Mouse (Mus musculus) hindbrain, embryonic 16.5 days (tissue): Measurements from ENCODE around the gene Zswim5. TPM values are rescaled to one million over a fixed set of nuclear protein-coding genes. Genes with fewer than 3 reads are reported as not detected.

ENCODE experiments used
- ATAC-seq: fragments of 200-750 bp; cut with Nextera tagmentation; 2 replicates; pipeline ENCODE4 v1.8.0; 2017; ENCODE audit warnings: moderate TSS enrichment, moderate library complexity
- H3K27ac ChIP-seq: fragments of 300-500 bp; sonication (generic); 2 replicates; pipeline ENCODE4 v1.5.1; 2014; ENCODE audit warnings: low read depth, mild to moderate bottlenecking, control low read depth, low read length, moderate library complexity
- H3K27me3 ChIP-seq: fragments of 300-500 bp; sonication (generic); replicated peaks from 2 replicates; pipeline ENCODE4 v1.6.1; 2014; ENCODE audit warnings: low read length; ENCODE audit not compliant: control insufficient read depth, insufficient read depth
- H3K36me3 ChIP-seq: fragments of 300-500 bp; sonication (generic); 2 replicates; pipeline ENCODE4 v1.6.1; 2014; ENCODE audit warnings: mild to moderate bottlenecking, low read length, moderate library complexity, mixed read lengths; ENCODE audit not compliant: control insufficient read depth, insufficient read depth
- H3K4me1 ChIP-seq: fragments of 300-500 bp; sonication (generic); 2 replicates; pipeline ENCODE4 v1.6.1; 2014; ENCODE audit warnings: low read depth, low read length; ENCODE audit not compliant: control insufficient read depth, insufficient read depth
- H3K4me2 ChIP-seq: fragments of 300-500 bp; sonication (generic); 2 replicates; pipeline ENCODE4 v1.6.1; 2014; ENCODE audit warnings: mild to moderate bottlenecking, low read length, control low read depth, moderate library complexity
- H3K4me3 ChIP-seq: fragments of 300-500 bp; sonication (generic); 2 replicates; pipeline ENCODE4 v1.5.1; 2014; ENCODE audit warnings: mild to moderate bottlenecking, low read length, control low read depth, moderate library complexity
- H3K9ac ChIP-seq: fragments of 300-500 bp; sonication (generic); 2 replicates; pipeline ENCODE4 v1.6.1; 2014; ENCODE audit warnings: low read depth, mild to moderate bottlenecking, control low read depth, low read length, moderate library complexity
- H3K9me3 ChIP-seq: fragments of 300-500 bp; sonication (generic); 2 replicates; pipeline ENCODE4 v1.6.1; 2014; ENCODE audit warnings: mild to moderate bottlenecking, low read length, moderate library complexity; ENCODE audit not compliant: control insufficient read depth
- WGBS: fragments of 180-500 bp; shearing (Covaris S2); extraction: QIAGEN DNeasy Blood & Tissue Kit; methylation state at CpG from one replicate; pipeline ENCODE4 v1.1.7; 2014; 5-methylcytosine and 5-hydroxymethylcytosine counted together
- polyA plus RNA-seq: library from polyadenylated mRNA; unstranded; fragments of >200 nt; fragmentation: Nextera tagmentation; extraction: Ambion mirVana; gene quantifications from 2 replicates; pipeline ENCODE4 v1.2.1, GENCODE M21; 2015

Gene Zswim5
- polyA plus RNA-seq, 1 experiment from 2014 or later, result 4.1 TPM

DNA sequence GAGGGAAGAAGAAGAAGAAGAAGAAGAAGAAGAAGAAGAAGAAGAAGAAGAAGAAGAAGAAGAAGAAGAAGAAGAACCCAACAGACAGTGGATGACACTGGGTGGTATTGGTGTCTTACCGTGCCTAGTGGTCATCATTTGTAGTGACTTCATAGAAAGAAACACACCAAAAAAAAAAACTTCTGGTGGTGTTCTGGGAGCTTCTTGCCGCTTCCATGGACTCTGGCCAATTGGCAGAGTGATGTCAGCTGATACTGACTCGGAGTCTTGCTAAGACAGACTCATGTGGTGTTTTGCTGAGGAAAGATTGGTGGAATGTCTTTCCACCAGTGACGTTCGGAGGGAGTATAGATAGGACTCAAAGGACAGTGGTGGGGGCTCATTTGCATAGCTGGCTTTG is 133.1 kb downstream of the Zswim5 start:
- H3K4me1 ChIP-seq, result no peaks in the 10 kb centered on the region
- ATAC-seq, result no peak
- H3K27me3 ChIP-seq, result no peaks in the 10 kb centered on the region
- H3K9ac ChIP-seq, result no peak overlapping the region
- 86% methylated on average over 5 of the region's 5 CpGs for WGBS
- no peak overlapping the region for H3K27ac ChIP-seq
- H3K36me3 ChIP-seq, result no peaks in the 10 kb centered on the region
- no peak overlapping the region for H3K4me2 ChIP-seq
- H3K9me3 ChIP-seq, result no peaks in the 10 kb centered on the region
- no peak overlapping the region for H3K4me3 ChIP-seq

DNA sequence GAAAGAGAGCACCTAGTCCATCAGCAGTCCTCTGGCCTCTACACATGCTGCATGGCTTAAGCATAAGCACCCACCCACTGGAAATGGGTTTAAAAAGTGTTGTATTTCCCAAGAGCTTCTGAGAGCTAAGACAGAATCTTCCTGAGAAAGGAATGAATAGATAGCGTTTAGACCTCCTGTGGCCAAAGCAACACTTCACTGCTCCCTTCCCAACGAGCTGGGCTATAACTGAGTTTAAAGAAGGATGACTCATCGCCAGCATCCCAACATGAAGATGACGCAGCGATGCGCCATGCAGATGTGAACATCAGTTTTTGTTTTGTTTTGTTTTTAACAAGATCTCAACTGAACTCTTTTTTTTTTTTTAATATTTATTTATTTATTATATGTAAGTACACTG is 136.4 kb downstream of the Zswim5 start:
- WGBS, result 82% methylated on average over 6 of the region's 6 CpGs

DNA sequence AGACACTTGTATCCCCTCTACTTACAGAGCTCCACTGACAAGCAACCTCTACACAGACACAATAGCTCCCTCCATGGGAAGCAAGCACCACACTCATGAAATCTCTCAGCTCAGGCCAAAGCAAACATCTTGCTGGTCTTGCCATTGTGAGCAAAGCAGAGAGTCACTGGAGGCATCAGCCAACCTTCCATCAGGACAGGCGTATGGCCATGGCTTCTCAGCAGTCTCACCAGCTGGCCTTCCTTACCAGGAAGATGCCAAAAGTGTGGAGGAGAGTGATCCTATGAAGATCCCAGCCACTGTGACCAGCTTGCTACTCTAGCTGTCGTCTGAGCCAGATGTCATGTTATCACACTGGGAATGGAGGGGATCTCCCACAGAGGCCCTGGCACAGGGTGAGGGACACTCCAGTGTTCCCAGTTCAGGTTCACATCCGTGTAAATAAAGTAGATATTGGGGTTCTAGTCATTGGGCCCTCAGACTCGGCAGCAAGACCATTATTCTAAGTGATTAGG is 137.8 kb downstream of the Zswim5 start:
- H3K9ac ChIP-seq, result no peak overlapping the region
- H3K27ac ChIP-seq, result no peak overlapping the region
- H3K27me3 ChIP-seq, result no peaks in the 10 kb centered on the region
- no peaks in the 10 kb centered on the region for H3K9me3 ChIP-seq
- 74% methylated on average over 4 of the region's 4 CpGs for WGBS
- H3K4me2 ChIP-seq, result no peak overlapping the region
- no peaks in the 10 kb centered on the region for H3K36me3 ChIP-seq
- H3K4me1 ChIP-seq, result peaks cover under 1% of the 10 kb centered on the region
- H3K4me3 ChIP-seq, result no peak overlapping the region
- ATAC-seq, result no peak

More for the DNA sequence above, 136.4 kb downstream of the Zswim5 start:
- Histone ChIP-seq H3K9me3 (no peaks in the 10 kb centered on the region), H3K27me3 (no peaks in the 10 kb centered on the region), H3K36me3 (no peaks in the 10 kb centered on the region), H3K4me3 (no peak overlapping the region), H3K4me1 (no peaks in the 10 kb centered on the region), H3K4me2 (no peak overlapping the region), H3K27ac (no peak overlapping the region), H3K9ac (no peak overlapping the region)
- ATAC-seq, result no peak

DNA sequence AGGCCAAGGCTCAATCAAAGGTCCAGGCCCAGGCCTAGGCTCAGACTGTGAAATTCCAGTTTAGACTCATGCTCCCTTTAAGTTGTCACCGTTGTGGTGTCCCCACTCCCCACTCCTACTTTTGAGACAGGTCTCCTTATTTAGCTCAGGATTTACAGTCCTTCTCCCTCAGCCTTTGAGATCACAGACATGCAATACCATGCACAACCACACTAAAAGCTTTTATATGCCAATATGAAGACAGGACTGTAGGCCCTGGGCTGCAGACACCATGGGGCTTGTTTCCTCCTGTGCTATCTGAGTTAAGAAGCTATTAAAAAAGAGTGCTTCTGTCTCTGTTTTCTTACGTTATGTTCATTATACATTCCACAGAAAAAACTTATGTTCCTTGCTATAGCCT is 140.6 kb downstream of the Zswim5 start:
- WGBS, result 91% methylated on average over 2 of the region's 2 CpGs
- Histone ChIP-seq H3K4me2 (no peak overlapping the region), H3K4me3 (no peak overlapping the region), H3K9me3 (no peaks in the 10 kb centered on the region), H3K27ac (no peak overlapping the region), H3K27me3 (no peaks in the 10 kb centered on the region), H3K4me1 (peaks cover 6% of the 10 kb centered on the region), H3K9ac (no peak overlapping the region), H3K36me3 (peaks cover 5% of the 10 kb centered on the region)
- ATAC-seq, result no peak

DNA sequence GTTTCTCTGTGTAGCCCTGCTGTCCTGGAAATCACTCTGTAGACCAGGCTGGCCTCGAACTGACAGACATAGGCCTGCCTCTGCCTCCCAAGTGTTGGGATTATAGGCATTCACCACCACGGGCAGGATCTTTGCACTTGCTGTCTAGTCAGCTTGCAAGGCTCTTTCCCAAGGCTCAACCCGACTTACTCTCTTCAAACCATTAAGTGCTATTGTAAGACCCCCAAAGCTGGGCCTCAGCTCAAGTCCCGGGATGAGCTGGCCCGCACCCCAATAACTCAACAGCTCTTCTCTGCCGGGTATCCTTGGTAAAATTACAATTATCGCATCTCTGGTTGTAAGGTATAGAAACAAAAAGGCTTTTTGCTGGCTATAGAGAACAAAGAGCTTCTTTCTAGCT is 141.2 kb downstream of the Zswim5 start:
- Histone ChIP-seq H3K9me3 (no peaks in the 10 kb centered on the region), H3K4me2 (no peak overlapping the region), H3K4me1 (peaks cover 6% of the 10 kb centered on the region), H3K36me3 (peaks cover 5% of the 10 kb centered on the region), H3K27ac (no peak overlapping the region), H3K9ac (no peak overlapping the region), H3K27me3 (no peaks in the 10 kb centered on the region), H3K4me3 (no peak overlapping the region)
- 87% methylated on average over 7 of the region's 7 CpGs for WGBS
- ATAC-seq, result no peak

DNA sequence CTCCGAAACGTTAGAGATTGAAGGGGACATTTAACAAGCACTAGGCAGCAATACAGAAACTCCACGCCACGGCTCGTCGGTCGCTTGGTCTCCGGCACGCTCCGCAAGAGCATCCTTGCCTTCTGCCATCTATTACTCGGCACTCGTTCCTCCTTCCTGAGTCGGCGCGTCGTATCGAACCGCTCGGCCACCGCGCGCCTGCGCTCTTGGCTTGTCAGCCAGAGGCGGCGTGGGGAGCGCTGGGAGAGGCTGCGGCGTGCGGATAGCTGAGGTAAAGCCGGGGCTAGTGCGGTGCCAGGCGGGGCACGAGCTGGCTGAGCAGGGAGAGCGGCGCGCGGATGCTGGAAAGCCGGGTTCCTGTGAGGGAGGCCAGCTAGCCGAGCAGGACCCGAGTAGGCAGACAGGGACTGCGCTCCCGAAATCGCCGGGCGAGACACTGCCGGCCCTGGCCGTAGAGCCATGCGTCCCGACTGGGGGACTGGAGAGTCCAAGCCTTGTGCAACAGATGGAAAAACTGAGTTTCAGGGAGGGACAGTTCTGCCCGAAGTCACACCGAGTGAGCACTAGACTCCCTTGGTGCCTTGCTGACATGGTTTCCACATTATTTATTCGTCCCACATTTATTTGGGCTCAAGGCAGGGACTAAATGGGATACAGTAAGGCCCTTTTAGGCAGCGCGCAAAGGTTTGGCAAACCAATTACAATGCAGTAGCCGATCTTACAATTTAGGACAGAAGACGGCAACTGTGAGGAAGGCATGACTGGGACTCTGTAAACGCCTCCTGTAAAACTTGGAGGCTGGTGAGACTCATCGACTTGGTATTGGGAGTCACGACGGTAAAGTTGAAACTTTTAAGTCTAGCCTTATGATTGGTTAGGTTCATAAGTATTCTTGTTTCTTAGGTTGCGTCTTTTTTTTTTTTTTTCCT is 142.3 kb downstream of the Zswim5 start, which contains the start of gene Eif2b3:
TSS of gene Eif2b3 (plus strand) at position 197 of the 929 bp plus-strand sequence.
- Histone ChIP-seq H3K4me2 (peak within 1 kb of the TSS; percentile 74), H3K9me3 (no peaks in the 10 kb centered on the region), H3K4me1 (peaks cover 6% of the 10 kb centered on the region), H3K27me3 (no peaks in the 10 kb centered on the region), H3K36me3 (peaks cover 5% of the 10 kb centered on the region), H3K9ac (peak within 1 kb of the TSS; percentile 84), H3K4me3 (peak within 1 kb of the TSS; percentile 86), H3K27ac (peak within 1 kb of the TSS; percentile 69; the same call in 1 of the 2 replicates)
- WGBS, result under 1% methylated on average over 58 of the region's 61 CpGs
- ATAC-seq, result peak; percentile 96

DNA sequence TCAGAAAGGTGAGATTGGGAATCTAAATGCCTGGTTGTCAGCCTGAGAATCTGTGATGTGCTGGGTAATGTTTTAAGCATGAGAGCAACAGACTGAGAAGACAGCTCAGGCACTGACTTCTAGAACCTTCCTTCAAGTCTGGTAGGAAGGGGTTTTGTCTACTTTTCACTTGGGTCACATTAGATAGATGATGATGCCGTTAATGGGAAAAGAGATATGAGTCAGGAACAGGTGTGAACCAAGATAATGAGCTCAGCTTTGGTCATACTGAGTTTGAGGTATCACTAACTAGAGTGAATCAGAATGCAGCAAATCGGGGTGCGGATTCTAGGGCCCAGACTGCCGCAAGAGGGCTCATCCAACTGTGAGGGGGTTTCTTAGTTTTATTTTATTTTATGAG is 146.3 kb downstream of the Zswim5 start:
- H3K9ac ChIP-seq, result no peak overlapping the region
- H3K27me3 ChIP-seq, result no peaks in the 10 kb centered on the region
- ATAC-seq, result no peak
- peaks cover 6% of the 10 kb centered on the region for H3K4me1 ChIP-seq
- WGBS, result 97% methylated on average over 4 of the region's 4 CpGs
- no peak overlapping the region for H3K4me3 ChIP-seq
- peaks cover 7% of the 10 kb centered on the region for H3K36me3 ChIP-seq
- H3K9me3 ChIP-seq, result no peaks in the 10 kb centered on the region
- no peak overlapping the region for H3K27ac ChIP-seq
- H3K4me2 ChIP-seq, result no peak overlapping the region

DNA sequence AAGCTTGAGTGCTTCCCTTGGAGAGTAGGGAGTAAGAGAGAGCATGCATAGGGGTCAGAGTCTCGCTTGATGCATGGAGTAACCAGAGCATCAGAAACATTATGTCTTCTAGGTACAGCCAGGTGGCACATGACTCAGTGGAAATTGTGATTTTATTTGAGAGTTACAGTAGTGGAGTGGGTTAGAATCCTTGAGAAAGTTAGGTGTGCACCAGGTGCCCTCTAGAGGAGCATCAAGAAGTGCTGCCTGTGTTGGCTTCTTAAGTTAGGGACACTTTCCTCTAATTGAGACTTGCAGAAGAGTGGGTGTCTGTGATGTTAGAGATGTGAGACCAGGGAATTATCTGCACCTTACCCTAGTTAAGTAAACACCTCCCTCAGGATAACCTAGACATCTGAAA is 153.9 kb downstream of the Zswim5 start:
- Histone ChIP-seq H3K27me3 (no peaks in the 10 kb centered on the region), H3K4me1 (no peaks in the 10 kb centered on the region), H3K4me2 (no peak overlapping the region), H3K9me3 (no peaks in the 10 kb centered on the region), H3K36me3 (peaks cover 2% of the 10 kb centered on the region), H3K27ac (no peak overlapping the region), H3K9ac (no peak overlapping the region), H3K4me3 (no peak overlapping the region)
- WGBS, result 82% methylated on average over 1 of the region's 1 CpGs
- ATAC-seq, result no peak
